Mouse (Mus musculus): ENCODE results near the gene Adam11. TPM values are rescaled to one million over a fixed set of nuclear protein-coding genes. Genes with fewer than 3 reads are reported as not detected.

Gene Adam11
- total RNA-seq, 2 experiments from 2014 or later = 117 to 129 TPM

GRCm38 (mm10) chr11:102749712-102750111 is 11.5 kb upstream of the Adam11 start:
- intact Hi-C loops (cut with DNase I) = no loop called here
- no peak for DNase-seq (ENCODE audit: low spot score in 2 of 2)

DNA sequence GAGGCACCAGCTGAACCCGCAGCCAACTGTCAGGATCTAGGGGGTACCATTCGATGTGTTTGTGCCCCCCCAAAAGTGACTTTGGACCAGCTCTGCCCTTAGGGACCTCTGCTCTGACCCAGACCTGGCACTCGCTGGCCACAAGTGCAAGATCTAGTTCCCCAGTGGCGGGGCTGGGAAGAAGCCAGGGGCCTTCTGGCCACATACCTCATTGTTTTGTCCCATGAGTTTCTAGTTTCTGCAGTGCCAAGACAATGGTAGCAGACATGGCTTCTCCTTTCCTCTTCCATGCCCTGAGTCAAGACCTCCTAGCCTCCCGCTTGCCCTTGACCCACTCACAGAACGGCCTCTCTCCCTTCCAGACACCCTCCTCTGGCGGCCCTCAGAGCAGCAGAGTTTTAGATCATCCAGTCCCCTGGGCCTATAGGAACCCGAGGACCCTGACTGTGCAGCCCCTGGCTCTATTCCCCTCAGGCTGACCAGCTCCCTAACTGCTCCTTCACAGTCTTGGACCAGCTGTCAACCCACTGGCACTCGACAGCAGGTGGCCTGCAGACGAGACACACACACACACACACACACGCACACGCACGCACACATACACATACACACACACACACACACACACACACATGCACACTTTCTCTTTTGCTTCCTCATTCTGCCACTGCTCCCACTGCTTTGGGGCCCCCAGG is 8.2 kb upstream of the Adam11 start:
- intact Hi-C loops (cut with DNase I) = no loop called here
- no peak for DNase-seq (ENCODE audit: low spot score in 2 of 2)

- intact Hi-C loops (cut with DNase I) = no loop called here
- no peak for DNase-seq (ENCODE audit: low spot score in 2 of 2)
These were observed 7.5 kb upstream of the Adam11 start for GRCm38 (mm10) chr11:102753591-102754324.

- no peak for DNase-seq (ENCODE audit: low spot score in 2 of 2)
- intact Hi-C loops (cut with DNase I) = no loop called here
These were observed 6.8 kb upstream of the Adam11 start for GRCm38 (mm10) chr11:102754416-102754815.

- intact Hi-C loops (cut with DNase I) = no loop called here
- no peak for DNase-seq (ENCODE audit: low spot score in 2 of 2)
These were observed 5.8 kb upstream of the Adam11 start for GRCm38 (mm10) chr11:102755391-102755790.

- no peak for DNase-seq (ENCODE audit: low spot score in 2 of 2)
- intact Hi-C loops (cut with DNase I) = no loop called here
These were observed 2.3 kb upstream of the Adam11 start for GRCm38 (mm10) chr11:102758977-102759376.

- no peak for DNase-seq (ENCODE audit: low spot score in 2 of 2)
- intact Hi-C loops (cut with DNase I) = no loop called here
These were observed 382 bp upstream of the Adam11 start for GRCm38 (mm10) chr11:102760805-102761308.

- intact Hi-C loops (cut with DNase I) = no loop called here
- DNase-seq (ENCODE audit: low spot score in 2 of 2) = no peak
These were observed 1.0 kb downstream of the Adam11 start for GRCm38 (mm10) chr11:102762248-102762647.

DNA sequence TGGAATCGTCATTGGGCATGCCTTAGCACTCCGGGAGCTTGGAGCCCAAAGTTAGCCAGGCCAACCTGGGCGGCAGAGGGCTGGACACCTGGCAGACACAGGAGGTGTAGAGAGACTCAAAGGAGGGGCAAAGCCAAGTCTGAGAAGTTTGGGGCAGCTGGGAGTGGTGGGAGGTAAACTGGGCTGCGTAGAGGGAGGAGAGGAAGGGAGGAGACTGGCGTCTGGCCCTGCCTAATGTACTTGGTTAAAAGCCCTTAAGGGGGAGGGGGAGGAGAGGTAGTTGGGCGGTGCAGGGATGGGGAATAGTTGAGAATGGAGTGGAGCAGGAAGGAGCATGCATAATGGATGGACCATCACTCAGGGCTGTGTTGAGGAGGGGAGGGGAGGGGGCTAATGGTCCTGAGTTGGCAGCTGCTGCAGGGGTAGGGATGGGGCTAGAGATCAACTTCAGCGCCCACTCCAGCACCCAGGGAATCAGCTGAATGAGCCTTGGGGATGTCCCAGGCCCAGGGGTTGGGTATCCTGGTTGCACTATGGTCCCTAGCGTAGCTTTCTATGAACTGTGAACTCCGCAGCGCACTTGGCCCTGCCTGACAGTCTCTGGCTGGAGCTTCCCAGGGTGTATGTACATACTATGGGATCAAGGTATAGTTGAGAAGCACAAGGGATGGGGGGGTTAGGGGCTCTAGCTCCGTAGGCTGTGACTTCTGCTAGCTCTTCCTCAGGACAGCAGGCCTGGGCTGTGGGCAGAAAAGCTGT is 1.9 kb downstream of the Adam11 start:
- intact Hi-C loops (cut with DNase I) = no loop called here
- no peak for DNase-seq (ENCODE audit: low spot score in 2 of 2)

DNA sequence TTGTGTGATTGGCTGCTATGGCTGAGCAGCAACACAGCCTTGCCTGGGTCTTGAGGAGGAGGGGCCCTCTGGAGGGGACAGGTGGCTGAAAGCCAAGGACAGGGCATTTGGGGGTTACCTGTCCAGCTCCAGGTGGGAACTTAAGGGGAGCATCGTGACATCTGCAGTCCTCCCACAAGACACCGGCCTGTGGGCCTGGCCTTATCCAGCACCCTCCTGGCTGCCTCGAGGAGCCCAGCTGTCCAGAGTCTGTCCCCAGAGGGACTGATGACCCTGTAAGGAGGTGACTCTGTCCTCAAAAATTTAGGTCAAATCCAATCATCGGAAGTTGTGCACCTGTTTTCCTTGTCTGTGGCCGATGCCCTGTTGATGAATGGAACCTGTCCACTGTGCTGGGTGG is 4.2 kb downstream of the Adam11 start:
- intact Hi-C loops (cut with DNase I) = no loop called here
- no peak for DNase-seq (ENCODE audit: low spot score in 2 of 2)

- no peak for DNase-seq (ENCODE audit: low spot score in 2 of 2)
- intact Hi-C loops (cut with DNase I) = no loop called here
These were observed 5.9 kb downstream of the Adam11 start for GRCm38 (mm10) chr11:102767055-102767670.

DNA sequence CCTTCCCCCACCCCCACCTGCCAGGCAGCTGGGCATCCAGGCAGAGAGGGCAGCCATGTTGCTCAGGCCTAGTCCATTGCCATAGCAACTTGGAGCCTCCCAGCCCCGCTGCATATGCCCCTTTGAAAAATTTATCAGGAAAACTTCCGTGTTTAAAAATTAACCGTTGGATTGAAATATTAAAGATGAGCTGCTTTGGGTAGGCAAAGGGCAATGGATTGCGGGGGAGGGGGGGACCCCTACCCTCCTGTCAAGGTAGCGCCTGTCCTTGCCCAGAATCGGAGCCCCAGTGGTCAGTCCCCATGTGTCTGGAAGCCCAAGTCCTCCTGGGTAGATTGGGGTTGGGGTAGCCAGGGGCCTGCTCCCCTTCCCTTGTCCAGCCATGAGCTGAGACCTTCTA is 7.9 kb downstream of the Adam11 start:
- intact Hi-C loops (cut with DNase I) = no loop called here
- peak in 1 of 2 experiments; percentile 2 for DNase-seq (ENCODE audit: low spot score in 2 of 2)

DNA sequence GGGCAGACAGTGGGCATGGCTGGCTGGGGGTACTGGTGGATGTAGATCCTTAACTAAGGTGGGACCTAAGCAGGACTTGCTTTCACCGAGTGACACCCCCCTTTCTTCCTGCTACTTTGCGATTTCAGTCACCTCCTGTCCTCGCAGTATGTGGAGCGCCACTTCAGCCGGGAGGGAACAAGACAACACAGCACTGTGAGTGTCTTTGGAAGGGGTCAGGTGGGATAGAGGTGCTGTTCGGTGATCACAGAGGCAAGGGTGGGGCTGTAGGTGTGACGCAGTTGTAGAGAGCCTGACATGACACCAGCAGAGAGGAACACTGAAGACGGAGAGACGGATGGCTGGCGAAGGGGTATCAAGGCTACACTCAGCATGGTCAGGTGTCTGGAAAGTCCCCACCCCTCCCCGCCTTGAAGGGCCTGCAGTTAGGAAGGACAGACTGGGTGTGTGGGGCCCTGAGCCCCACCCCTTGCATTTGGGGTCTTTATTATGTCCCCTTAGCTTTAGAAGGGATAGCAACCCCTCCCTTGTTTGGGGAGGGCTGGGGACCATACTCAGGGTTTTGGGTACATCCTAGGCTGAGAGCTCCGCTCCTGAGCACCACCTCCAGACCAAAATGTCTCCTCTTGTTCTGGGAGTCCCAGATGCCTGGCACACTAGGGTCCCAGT is 8.9 kb downstream of the Adam11 start:
- peak in 1 of 2 experiments; percentile 3 for DNase-seq (ENCODE audit: low spot score in 2 of 2)
- intact Hi-C loops (cut with DNase I) = no loop called here

DNA sequence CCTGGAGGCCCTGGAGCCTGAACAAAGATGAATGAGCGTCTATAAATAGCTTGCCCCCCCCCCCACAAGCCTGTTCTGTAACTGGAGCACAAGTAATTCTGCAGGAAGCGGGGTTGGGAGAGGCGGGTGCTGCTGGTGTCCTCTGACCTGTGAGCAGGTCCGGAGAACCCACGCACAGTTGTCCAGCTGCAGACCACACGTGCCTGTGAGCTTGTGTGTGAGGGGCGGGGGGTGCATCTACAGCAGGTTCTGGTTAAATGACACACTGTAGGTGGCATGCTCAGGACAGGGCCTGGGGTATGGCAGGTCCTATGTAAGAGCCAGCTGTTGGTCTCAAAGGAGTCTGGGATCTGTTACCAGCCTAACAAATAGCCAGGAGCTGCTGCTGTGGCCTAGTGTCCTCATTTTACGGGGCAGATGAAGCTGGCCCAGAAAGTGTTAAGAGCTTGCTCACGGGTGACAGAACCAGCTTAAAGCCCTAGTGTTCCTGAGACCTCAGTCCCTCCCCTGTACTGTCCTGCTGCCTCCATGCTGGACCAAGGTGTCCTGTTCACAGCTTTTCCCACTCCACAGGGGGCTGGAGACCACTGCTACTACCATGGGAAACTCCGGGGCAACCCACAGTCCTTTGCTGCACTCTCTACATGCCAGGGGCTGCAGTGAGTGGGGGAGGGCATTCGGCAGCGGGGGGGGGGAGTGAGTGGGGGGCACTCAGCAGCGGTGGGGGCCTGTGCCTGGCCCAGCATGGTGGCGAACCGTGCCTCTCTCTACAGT is 9.6 kb downstream of the Adam11 start:
- intact Hi-C loops (cut with DNase I) = no loop called here
- DNase-seq (ENCODE audit: low spot score in 2 of 2) = no peak

- DNase-seq (ENCODE audit: low spot score in 2 of 2) = peak in 1 of 2 experiments; percentile 8
- intact Hi-C loops (cut with DNase I) = no loop called here
These were observed 10.9 kb downstream of the Adam11 start for GRCm38 (mm10) chr11:102771916-102772714.

DNA sequence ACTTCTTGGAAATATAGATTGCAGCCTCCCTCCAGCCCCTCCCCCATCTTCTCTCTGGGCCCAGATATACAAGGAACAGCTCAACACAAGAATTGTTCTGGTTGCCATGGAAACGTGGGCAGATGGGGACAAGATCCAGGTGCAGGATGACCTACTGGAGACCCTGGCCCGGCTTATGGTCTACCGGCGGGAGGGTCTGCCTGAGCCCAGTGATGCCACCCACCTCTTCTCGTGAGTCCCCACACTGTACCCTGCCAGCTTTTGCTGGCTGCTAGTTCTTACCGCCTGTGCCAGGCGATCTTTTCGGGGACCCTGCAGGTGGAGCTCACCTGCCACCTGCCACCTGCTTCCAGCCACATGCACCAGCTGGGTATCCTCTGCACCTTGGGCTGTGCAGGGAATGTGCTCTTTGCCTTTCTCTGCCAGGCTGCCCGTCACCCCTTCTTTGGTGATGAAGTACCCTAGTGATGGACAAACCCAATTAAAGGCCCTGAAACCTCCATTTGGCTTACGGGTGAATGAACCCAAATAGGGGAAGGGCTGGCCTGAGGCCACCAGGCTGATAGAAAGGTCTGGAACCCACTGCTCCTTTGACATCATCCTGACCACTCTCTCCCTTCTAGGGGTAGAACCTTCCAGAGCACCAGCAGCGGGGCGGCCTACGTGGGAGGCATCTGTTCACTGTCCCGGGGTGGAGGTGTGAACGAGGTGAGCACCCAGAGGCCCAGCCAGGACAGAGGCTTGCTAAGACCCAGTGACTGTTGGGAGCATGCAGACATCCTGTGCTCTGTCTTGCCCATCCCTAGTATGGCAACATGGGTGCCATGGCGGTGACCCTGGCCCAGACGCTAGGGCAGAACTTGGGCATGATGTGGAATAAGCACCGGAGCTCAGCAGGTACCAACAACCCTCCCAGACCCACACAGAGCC is 11.8 kb downstream of the Adam11 start:
- DNase-seq (ENCODE audit: low spot score in 2 of 2) = no peak
- intact Hi-C loops (cut with DNase I) = no loop called here
